Mouse (Mus musculus): ENCODE data around the gene Ndufs4. TPM values are rescaled to one million over a fixed set of nuclear protein-coding genes. Genes with fewer than 3 reads are reported as not detected.

The Ndufs4 gene
- polyA plus RNA-seq, 1 experiment from 2014 or later, result 323 TPM

DNA sequence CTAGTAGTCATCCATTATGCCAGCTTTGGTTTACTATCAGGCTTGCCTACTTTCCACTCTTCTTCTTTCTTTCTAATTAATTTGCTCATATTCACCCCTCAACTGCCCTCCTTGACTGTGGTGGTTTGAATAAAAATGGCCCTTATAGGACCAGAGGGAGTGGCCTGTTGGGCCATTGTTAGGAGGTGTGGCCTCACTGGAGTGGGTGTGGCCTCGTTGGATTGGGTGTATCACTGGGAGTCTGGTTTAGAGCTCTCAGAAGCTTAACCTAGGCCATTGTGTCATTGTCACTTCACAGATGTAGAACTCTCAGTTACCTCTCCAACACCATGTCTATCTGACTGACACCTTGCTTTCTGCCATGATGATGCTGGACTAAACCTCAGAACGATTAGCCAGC is 10.8 kb upstream of the Ndufs4 start:
- no peaks in the 10 kb centered on the region for H3K9me3 ChIP-seq (ENCODE audit: control insufficient read depth, low read length)
- no peaks in the 10 kb centered on the region for H3K4me1 ChIP-seq (replicated peaks; ENCODE audit: control insufficient read depth, insufficient read depth, low read length)
- H3K27ac ChIP-seq (ENCODE audit: low read length), result no peak overlapping the region
- H3K4me3 ChIP-seq (replicated peaks; ENCODE audit: low read length), result no peak overlapping the region
- H3K27me3 ChIP-seq (replicated peaks; ENCODE audit: control insufficient read depth, insufficient read depth, low read length), result no peaks in the 10 kb centered on the region
- no peak for ATAC-seq
- WGBS, result 85% methylated on average over 2 of the region's 2 CpGs
- no peak overlapping the region for H3K4me2 ChIP-seq (ENCODE audit: low read length)
- no peak overlapping the region for H3K9ac ChIP-seq (replicated peaks; ENCODE audit: low read depth, low read length)
- H3K36me3 ChIP-seq (ENCODE audit: control insufficient read depth, insufficient read depth), result no peaks in the 10 kb centered on the region

GRCm38 (mm10) chr13:114397281-114397680 is 9.2 kb upstream of the Ndufs4 start:
- H3K9me3 ChIP-seq (ENCODE audit: control insufficient read depth, low read length), result no peaks in the 10 kb centered on the region
- no peak overlapping the region for H3K4me2 ChIP-seq (ENCODE audit: low read length)
- no peaks in the 10 kb centered on the region for H3K27me3 ChIP-seq (replicated peaks; ENCODE audit: control insufficient read depth, insufficient read depth, low read length)
- no peak for ATAC-seq
- no peak overlapping the region for H3K27ac ChIP-seq (ENCODE audit: low read length)
- H3K4me1 ChIP-seq (replicated peaks; ENCODE audit: control insufficient read depth, insufficient read depth, low read length), result no peaks in the 10 kb centered on the region
- no peak overlapping the region for H3K9ac ChIP-seq (replicated peaks; ENCODE audit: low read depth, low read length)
- H3K4me3 ChIP-seq (replicated peaks; ENCODE audit: low read length), result no peak overlapping the region
- no peaks in the 10 kb centered on the region for H3K36me3 ChIP-seq (ENCODE audit: control insufficient read depth, insufficient read depth)
- 53% methylated on average over 9 of the region's 9 CpGs for WGBS

DNA sequence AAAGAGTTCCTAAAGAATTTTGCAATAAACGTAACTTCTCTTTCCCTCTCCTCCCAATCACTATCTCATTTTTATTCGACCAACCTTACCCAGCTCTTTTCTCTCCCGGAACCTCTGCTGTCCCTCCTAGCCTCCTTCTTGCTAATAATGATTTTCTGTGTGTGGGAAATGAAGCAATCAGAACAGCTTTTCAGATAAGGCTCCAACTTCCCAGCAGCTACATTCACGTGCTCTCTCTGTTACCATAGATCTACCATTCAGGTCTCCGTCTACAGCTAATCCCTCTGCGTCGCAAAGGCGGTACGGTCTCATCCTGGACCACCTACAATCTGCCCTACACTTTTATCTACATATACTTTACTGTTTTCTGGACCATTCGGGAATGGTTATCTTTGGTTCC is 8.8 kb upstream of the Ndufs4 start:
- Histone ChIP-seq H3K4me2 (ENCODE audit: low read length) (no peak overlapping the region), H3K27me3 (replicated peaks; ENCODE audit: control insufficient read depth, insufficient read depth, low read length) (no peaks in the 10 kb centered on the region), H3K4me3 (replicated peaks; ENCODE audit: low read length) (no peak overlapping the region), H3K9ac (replicated peaks; ENCODE audit: low read depth, low read length) (no peak overlapping the region), H3K36me3 (ENCODE audit: control insufficient read depth, insufficient read depth) (no peaks in the 10 kb centered on the region), H3K4me1 (replicated peaks; ENCODE audit: control insufficient read depth, insufficient read depth, low read length) (no peaks in the 10 kb centered on the region), H3K9me3 (ENCODE audit: control insufficient read depth, low read length) (no peaks in the 10 kb centered on the region), H3K27ac (ENCODE audit: low read length) (no peak overlapping the region)
- ATAC-seq, result no peak
- WGBS, result 20% methylated on average over 10 of the region's 10 CpGs

DNA sequence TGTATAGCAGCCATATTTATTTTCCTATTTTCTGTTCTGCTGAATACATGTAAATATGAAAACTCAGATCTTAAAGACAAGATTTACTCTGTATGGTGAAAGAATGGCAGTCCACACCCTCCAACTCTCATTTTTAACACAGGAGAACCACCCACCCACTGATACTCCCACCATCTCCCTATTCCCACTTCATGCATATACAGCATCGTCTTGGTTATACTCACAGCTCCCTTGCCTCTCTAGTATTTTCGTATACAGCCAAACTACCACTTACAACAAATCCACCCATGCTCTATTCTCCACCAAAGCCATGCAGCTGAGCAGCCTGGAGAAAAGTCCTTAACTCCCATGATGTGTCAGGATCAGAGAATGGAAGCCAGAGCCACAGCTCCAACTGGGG is 6.7 kb upstream of the Ndufs4 start:
- Histone ChIP-seq H3K27me3 (replicated peaks; ENCODE audit: control insufficient read depth, insufficient read depth, low read length) (no peaks in the 10 kb centered on the region), H3K9me3 (ENCODE audit: control insufficient read depth, low read length) (no peaks in the 10 kb centered on the region), H3K36me3 (ENCODE audit: control insufficient read depth, insufficient read depth) (no peaks in the 10 kb centered on the region), H3K27ac (ENCODE audit: low read length) (no peak overlapping the region), H3K4me2 (ENCODE audit: low read length) (no peak overlapping the region), H3K9ac (replicated peaks; ENCODE audit: low read depth, low read length) (no peak overlapping the region), H3K4me3 (replicated peaks; ENCODE audit: low read length) (no peak overlapping the region), H3K4me1 (replicated peaks; ENCODE audit: control insufficient read depth, insufficient read depth, low read length) (no peaks in the 10 kb centered on the region)
- ATAC-seq, result no peak
- WGBS, result 94% methylated on average over 2 of the region's 2 CpGs

- H3K4me1 ChIP-seq (replicated peaks; ENCODE audit: control insufficient read depth, insufficient read depth, low read length), result peaks cover 3% of the 10 kb centered on the region; the same call in 1 of the 2 replicates
Observed at GRCm38 (mm10) chr13:114392501-114392900, 4.4 kb upstream of the Ndufs4 start.

DNA sequence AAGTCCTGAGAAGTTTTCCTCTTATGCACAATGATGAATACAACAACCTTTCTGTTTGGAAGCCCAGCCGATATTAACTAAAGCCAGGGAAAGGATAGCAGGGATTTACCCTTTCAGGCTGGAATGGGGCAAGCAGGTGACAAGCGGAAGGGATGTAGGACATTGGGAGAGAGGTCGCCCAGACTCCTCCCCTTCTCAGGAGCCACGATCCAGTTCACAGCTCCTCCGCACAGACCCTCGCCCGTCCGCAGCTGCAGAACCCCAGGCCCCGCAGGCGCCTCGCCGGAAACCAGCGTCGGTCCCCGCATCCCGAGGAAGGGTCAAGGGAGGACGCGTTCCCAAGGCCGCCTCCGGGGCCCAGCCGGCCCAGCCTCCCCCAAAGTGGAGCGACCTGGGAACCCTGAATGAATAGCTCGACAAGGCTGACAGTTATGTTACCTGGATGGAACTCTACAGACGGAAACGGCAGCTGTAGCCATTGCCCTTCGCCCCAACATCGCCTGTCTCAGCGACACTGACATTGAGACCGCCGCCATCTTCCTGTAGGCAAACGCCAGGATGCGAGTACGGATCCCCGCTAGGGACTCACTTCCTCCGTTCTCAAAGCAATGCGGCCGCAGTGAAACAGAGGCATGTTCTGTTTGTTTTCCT is 412 bp downstream of the Ndufs4 start:
- whole genome bisulfite sequencing, result under 1% methylated on average over 37 of the region's 37 CpGs
- H3K4me2 ChIP-seq (ENCODE audit: low read length), result peak overlapping the region; percentile 83
- ATAC-seq, result peak; percentile 94
- no peaks in the 10 kb centered on the region for H3K27me3 ChIP-seq (replicated peaks; ENCODE audit: control insufficient read depth, insufficient read depth, low read length)
- H3K36me3 ChIP-seq (ENCODE audit: control insufficient read depth, insufficient read depth), result peaks cover under 1% of the 10 kb centered on the region; the same call in 1 of the 2 replicates
- 0 out of 2 replicates have a peak, but pooled peaks cover under 1% of the 10 kb centered on the region for H3K9me3 ChIP-seq (ENCODE audit: control insufficient read depth, low read length)
- H3K4me1 ChIP-seq (replicated peaks; ENCODE audit: control insufficient read depth, insufficient read depth, low read length), result peaks cover 11% of the 10 kb centered on the region
- peak overlapping the region; percentile 93 for H3K9ac ChIP-seq (replicated peaks; ENCODE audit: low read depth, low read length)
- H3K4me3 ChIP-seq (replicated peaks; ENCODE audit: low read length), result peak overlapping the region; percentile 95
- H3K27ac ChIP-seq (ENCODE audit: low read length), result peak overlapping the region; percentile 84

More at GRCm38 (mm10) chr13:114392501-114392900, 4.4 kb upstream of the Ndufs4 start:
- Histone ChIP-seq H3K4me2 (ENCODE audit: low read length) (no peak overlapping the region), H3K9ac (replicated peaks; ENCODE audit: low read depth, low read length) (no peak overlapping the region), H3K4me3 (replicated peaks; ENCODE audit: low read length) (no peak overlapping the region), H3K27ac (ENCODE audit: low read length) (no peak overlapping the region), H3K9me3 (ENCODE audit: control insufficient read depth, low read length) (no peaks in the 10 kb centered on the region), H3K36me3 (ENCODE audit: control insufficient read depth, insufficient read depth) (no peaks in the 10 kb centered on the region), H3K27me3 (replicated peaks; ENCODE audit: control insufficient read depth, insufficient read depth, low read length) (no peaks in the 10 kb centered on the region)
- ATAC-seq, result no peak

- ATAC-seq, result peak; percentile 45
- H3K36me3 ChIP-seq (ENCODE audit: control insufficient read depth, insufficient read depth), result peaks cover 4% of the 10 kb centered on the region
- WGBS, result 11% methylated on average over 10 of the region's 10 CpGs
- H3K4me1 ChIP-seq (replicated peaks; ENCODE audit: control insufficient read depth, insufficient read depth, low read length), result peaks cover 11% of the 10 kb centered on the region
- H3K27me3 ChIP-seq (replicated peaks; ENCODE audit: control insufficient read depth, insufficient read depth, low read length), result no peaks in the 10 kb centered on the region
- H3K4me2 ChIP-seq (ENCODE audit: low read length), result peak overlapping the region; percentile 83
- H3K9ac ChIP-seq (replicated peaks; ENCODE audit: low read depth, low read length), result peak overlapping the region; percentile 93
- H3K27ac ChIP-seq (ENCODE audit: low read length), result no peak overlapping the region
- 0 out of 2 replicates have a peak, but pooled peaks cover 4% of the 10 kb centered on the region for H3K9me3 ChIP-seq (ENCODE audit: control insufficient read depth, low read length)
- peak overlapping the region; percentile 95 for H3K4me3 ChIP-seq (replicated peaks; ENCODE audit: low read length)
Observed at GRCm38 (mm10) chr13:114387074-114387487, 977 bp downstream of the Ndufs4 start.

- no peak overlapping the region for H3K27ac ChIP-seq (ENCODE audit: low read length)
- ATAC-seq, result no peak
- peaks cover 13% of the 10 kb centered on the region for H3K36me3 ChIP-seq (ENCODE audit: control insufficient read depth, insufficient read depth)
- no peak overlapping the region for H3K9ac ChIP-seq (replicated peaks; ENCODE audit: low read depth, low read length)
- H3K4me2 ChIP-seq (ENCODE audit: low read length), result no peak overlapping the region
- WGBS, result 77% methylated on average over 4 of the region's 4 CpGs
- H3K27me3 ChIP-seq (replicated peaks; ENCODE audit: control insufficient read depth, insufficient read depth, low read length), result no peaks in the 10 kb centered on the region
- peaks cover 5% of the 10 kb centered on the region; the same call in 1 of the 2 replicates for H3K9me3 ChIP-seq (ENCODE audit: control insufficient read depth, low read length)
- H3K4me3 ChIP-seq (replicated peaks; ENCODE audit: low read length), result no peak overlapping the region
- no peaks in the 10 kb centered on the region for H3K4me1 ChIP-seq (replicated peaks; ENCODE audit: control insufficient read depth, insufficient read depth, low read length)
Observed at GRCm38 (mm10) chr13:114376511-114376910, 11.5 kb downstream of the Ndufs4 start.

DNA sequence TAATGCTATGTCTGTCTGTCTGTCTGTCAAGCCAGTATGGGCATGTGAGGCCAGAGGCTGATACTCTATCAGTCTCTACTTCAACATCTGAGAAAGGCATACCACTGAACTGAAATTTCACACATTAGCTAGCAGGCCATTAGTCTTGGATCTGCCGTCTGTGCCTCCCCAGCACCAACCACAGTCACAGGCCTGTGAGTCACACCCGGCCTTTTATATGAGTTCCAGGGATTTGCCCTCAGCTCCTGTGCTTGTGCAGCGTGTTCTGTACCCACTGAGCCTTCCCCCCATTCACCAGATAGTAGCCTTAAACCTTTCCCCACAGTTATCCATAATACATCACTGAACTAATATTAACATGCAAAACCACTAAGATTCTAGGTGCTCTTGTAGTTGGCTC is 26.0 kb downstream of the Ndufs4 start:
- Histone ChIP-seq H3K4me3 (replicated peaks; ENCODE audit: low read length) (no peak overlapping the region), H3K36me3 (ENCODE audit: control insufficient read depth, insufficient read depth) (no peaks in the 10 kb centered on the region), H3K9me3 (ENCODE audit: control insufficient read depth, low read length) (no peaks in the 10 kb centered on the region), H3K4me1 (replicated peaks; ENCODE audit: control insufficient read depth, insufficient read depth, low read length) (no peaks in the 10 kb centered on the region), H3K9ac (replicated peaks; ENCODE audit: low read depth, low read length) (no peak overlapping the region), H3K27me3 (replicated peaks; ENCODE audit: control insufficient read depth, insufficient read depth, low read length) (no peaks in the 10 kb centered on the region), H3K4me2 (ENCODE audit: low read length) (no peak overlapping the region), H3K27ac (ENCODE audit: low read length) (no peak overlapping the region)
- ATAC-seq, result no peak
- 82% methylated on average over 3 of the region's 3 CpGs for WGBS
